Mouse (Mus musculus): ENCODE data around the gene Acadvl.

The Acadvl gene

GRCm38 (mm10) chr11:70010033-70010432 is 5.2 kb downstream of the Acadvl start:
- peak in 1 of 2 experiments; percentile 62 for DNase-seq (ENCODE audit: inconsistent age in 2 of 2, low spot score in 1 of 2)

DNA sequence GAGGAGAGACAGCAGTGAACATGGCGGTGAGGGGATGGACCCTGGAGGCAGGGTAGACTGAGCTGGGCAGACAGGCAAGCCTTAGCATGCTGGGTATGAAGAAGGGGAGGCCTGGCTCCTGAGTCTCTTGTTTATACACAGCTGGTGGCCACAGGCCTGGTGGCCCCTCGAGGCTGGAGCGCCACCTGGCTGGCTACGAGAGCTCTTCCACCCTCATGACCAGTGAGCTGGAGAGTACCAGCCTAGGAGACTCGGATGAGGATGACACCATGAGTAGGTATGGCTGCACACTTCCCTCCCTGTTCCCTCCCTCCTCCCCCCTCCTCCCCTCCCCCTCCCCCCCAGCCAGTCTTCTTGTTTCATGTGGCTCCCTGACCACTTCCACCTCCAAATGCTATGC is 9.7 kb downstream of the Acadvl start:
- DNase-seq (ENCODE audit: inconsistent age in 2 of 2, low spot score in 1 of 2) = no peak

DNA sequence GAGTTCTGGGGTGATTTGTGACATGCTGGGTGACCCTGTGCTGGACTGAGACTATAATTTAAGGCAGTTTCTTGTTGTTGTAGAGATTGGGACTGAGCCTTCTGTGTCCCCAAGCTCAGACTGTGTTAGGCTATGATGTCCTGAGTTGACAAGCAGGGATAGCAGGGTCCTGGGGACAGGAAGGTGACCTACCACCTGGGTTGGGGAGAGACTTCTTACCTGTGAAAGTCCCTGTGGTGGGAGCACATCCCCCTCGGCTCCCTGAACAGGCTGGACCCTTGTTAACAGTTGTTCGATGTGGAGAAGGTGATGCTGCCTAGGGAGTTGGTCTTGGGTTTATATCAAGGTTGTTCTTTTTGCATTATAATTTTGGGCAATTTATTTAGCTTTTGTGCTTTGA is 12.7 kb downstream of the Acadvl start:
- no peak for DNase-seq (ENCODE audit: inconsistent age in 2 of 2, low spot score in 1 of 2)

DNA sequence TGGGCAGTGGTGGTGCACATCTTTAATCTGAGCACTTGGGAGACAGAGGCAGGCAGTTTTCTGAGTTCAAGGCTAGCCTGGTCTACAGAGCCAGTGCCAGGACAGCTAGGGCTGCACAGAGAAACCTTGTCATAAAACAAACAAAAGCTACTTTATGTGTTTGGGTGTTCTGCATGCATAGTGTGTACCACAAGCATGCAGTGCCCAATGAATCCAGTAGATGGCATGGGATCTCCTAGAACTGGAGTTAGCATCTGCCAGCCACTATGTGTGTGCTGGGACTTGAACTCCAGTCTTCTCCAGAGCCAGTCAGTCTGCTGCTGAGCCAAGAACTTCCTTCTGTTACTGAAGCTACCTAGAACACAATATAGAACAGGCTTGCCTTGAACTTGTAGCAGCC is 13.3 kb downstream of the Acadvl start:
- peak in 1 of 2 experiments; percentile 69 for DNase-seq (ENCODE audit: inconsistent age in 2 of 2, low spot score in 1 of 2)

DNA sequence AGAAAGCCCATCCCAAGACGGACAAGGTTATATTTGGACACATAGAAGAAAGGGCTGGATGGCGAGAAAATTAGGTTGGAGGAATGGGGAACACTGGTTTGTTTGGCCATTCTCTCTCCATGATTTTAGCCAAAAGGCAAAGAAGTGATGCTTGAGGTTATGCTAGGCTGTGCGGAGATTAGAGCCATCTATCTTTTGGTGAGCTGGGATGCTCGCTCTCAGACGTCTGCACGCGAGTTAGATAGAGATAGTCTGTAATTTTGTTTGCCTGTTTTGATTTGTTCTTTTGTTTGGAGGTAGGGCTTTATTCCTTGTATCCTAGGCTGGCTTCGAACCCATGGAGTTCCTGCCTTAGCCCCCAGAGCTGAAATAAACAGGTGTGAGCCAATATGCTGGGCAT is 14.1 kb downstream of the Acadvl start:
- no peak for DNase-seq (ENCODE audit: inconsistent age in 2 of 2, low spot score in 1 of 2)

DNA sequence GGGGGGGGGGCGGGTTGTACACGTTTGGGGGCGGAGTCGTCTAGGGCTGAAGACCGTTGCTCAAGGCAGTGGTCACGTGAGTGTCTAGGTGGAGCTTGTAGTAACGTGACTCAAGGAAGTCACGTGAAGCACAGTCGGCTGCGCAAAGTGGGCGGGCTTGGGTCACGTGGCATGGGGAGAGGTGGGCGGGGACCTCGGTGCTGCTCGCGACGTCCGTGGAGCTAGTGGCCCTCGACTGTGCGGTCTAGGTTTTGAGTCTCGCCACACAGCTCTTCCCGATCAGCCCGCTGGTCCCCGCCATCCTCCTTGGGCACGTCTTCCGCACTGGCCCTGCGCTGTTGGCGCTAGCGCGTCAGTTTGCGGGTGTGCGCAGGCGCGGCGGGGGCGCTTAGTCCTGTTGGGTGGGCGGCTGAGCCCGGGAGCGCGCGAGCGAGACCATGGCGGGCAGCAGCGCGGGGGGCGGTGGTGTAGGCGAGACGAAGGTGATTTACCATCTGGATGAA is 14.8 kb downstream of the Acadvl start, which contains the start of gene Dvl2:
Gene Dvl2 (plus strand): TSS at position 200 of the 503 bp plus-strand sequence.
- DNase-seq (ENCODE audit: inconsistent age in 2 of 2, low spot score in 1 of 2) = peak; percentile 93 to 97

DNA sequence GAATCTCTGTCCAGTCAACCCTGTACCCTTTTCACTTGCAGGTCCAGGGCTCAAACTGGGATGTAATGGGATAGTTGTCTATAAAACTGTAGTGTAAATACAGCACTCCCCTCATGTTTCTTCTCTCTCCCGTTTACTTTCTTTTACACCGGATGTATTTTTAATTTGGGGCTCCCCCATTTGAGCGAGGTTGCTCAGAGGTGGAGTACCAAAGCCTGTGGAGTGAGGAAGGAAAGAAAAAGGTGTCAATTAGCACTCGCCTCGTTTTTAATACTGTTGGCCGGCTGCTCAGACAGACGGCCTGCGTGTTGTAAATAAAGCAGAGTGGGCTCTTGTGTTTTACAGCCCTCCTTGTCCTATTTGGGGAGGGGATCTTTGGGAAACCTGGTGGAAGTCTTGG is 15.5 kb downstream of the Acadvl start:
- DNase-seq (ENCODE audit: inconsistent age in 2 of 2, low spot score in 1 of 2) = peak in 1 of 2 experiments; percentile 47

DNA sequence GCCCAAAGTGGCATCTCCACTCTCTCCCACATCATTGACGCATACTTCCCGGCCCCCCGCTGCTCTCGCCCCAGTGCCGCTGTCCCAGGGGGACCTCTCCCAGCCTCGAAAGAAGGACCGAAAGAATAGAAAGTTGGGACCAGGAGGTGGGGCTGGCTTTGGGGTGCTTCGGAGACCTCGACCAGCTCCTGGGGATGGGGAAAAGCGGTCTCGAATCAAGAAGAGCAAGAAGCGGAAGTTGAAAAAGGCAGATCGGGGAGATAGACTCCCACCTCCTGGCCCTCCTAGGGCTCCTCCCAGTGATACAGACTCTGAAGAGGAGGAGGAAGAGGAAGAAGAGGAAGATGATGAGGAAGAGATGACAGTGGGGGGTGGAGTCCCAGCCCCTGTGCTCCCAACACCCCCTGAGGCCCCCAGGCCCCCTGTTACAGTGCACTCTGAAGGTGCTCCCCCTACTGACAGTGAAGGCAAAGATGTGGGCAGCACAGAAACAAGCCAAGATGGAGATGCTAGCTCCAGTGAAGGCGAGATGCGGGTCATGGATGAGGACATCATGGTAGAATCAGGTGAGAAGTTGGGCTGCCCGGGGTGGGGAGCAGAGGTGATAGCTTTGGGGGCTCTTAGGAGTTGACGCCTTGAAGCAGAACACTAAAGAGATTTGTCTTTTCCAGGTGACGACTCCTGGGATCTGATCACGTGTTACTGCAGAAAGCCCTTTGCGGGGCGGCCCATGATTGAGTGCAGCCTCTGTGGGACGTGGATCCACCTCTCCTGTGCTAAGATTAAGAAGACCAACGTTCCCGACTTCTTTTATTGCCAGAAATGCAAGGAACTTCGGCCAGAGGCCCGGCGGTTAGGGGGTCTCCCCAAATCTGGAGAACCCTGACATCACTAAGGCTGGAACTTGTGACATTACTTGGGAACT is 16.4 kb downstream of the Acadvl start:
- peak; percentile 52 to 69 for DNase-seq (ENCODE audit: inconsistent age in 2 of 2, low spot score in 1 of 2)

DNA sequence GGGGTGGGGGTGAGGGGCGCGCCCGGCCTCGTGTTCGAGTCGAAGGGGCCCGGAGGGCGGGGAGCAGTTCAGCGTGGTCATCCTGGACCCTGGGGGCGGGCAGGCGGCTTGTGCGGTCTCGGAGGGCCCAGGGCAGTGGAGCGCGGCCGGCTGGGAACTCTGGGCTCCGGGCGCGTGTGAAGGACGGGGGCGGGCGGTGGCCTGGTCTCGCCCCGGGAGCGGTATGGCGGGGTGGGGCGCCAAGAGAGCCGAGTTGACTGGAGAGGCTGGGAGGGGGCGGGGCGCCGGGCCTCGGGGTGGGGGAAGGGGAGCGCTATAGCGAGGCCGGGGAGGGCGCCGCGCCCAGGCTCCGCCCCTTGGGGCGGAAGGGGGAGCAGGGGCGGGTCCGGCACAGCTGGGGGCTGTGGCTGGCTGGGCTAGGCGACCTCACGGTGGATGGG is 18.1 kb downstream of the Acadvl start:
- peak; percentile 92 to 96 for DNase-seq (ENCODE audit: inconsistent age in 2 of 2, low spot score in 1 of 2)

- peak; percentile 69 to 86 for DNase-seq (ENCODE audit: inconsistent age in 2 of 2, low spot score in 1 of 2)
Measured at GRCm38 (mm10) chr11:69996161-69997061, 18.8 kb downstream of the Acadvl start.

GRCm38 (mm10) chr11:69995391-69995960 is 19.7 kb downstream of the Acadvl start, which contains the start of gene Phf23:
Gene Phf23 (plus strand): TSS chr11:69995777.
- peak; percentile 99 for DNase-seq (ENCODE audit: inconsistent age in 2 of 2, low spot score in 1 of 2)

GRCm38 (mm10) chr11:69994401-69995090 is 20.7 kb downstream of the Acadvl start:
- peak in 1 of 2 experiments; percentile 54 for DNase-seq (ENCODE audit: inconsistent age in 2 of 2, low spot score in 1 of 2)

DNA sequence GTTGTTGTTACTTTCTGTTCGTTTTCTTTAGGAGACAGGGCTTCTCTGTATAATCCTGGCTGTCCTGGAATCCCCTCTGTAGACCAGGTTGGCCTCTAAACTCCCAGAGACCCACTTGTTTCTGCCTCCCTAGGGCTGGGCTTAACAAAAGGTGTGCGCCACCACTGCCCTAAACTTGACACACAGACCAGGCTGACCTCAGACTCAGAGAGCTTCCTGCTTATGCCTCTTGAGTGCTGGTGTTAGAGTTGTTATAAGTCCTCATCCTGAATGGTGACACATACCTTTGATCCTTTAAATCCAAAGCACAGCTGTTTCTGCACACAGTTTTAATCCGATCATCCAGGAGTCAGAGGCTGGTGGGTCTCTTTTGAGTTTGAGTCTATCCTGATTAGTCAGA is 22.3 kb downstream of the Acadvl start:
- DNase-seq (ENCODE audit: inconsistent age in 2 of 2, low spot score in 1 of 2) = no peak

GRCm38 (mm10) chr11:69992396-69992795 is 22.8 kb downstream of the Acadvl start:
- peak in 1 of 2 experiments; percentile 73 for DNase-seq (ENCODE audit: inconsistent age in 2 of 2, low spot score in 1 of 2)

- no peak for DNase-seq (ENCODE audit: inconsistent age in 2 of 2, low spot score in 1 of 2)
Measured at GRCm38 (mm10) chr11:69991711-69992110, 23.5 kb downstream of the Acadvl start.

GRCm38 (mm10) chr11:69990850-69991691 is 24.1 kb downstream of the Acadvl start, which contains the start of gene Gabarap:
Gene Gabarap (plus strand): TSS chr11:69991143.
- peak; percentile 96 to 99 for DNase-seq (ENCODE audit: inconsistent age in 2 of 2, low spot score in 1 of 2)

GRCm38 (mm10) chr11:69989949-69990348 is 25.3 kb downstream of the Acadvl start:
- DNase-seq (ENCODE audit: inconsistent age in 2 of 2, low spot score in 1 of 2) = peak in 1 of 2 experiments; percentile 54

- no peak for DNase-seq (ENCODE audit: inconsistent age in 2 of 2, low spot score in 1 of 2)
Measured at GRCm38 (mm10) chr11:69984431-69984830, 30.8 kb downstream of the Acadvl start.

GRCm38 (mm10) chr11:69983377-69983776 is 31.8 kb downstream of the Acadvl start:
- no peak for DNase-seq (ENCODE audit: inconsistent age in 2 of 2, low spot score in 1 of 2)
